Mouse (Mus musculus) embryonic fibroblast, embryonic 13.5 days (primary cell): Measurements from ENCODE around the gene Atp6v1g2.

Experiments
- CTCF ChIP-seq: IDR thresholded peaks from 2 replicates; pipeline ENCODE4 v1.5.1; 2011; ENCODE audit warnings: mild to moderate bottlenecking, control low read depth, low read length, moderate library complexity, borderline replicate concordance; ENCODE audit not compliant: insufficient read depth
- POLR2A ChIP-seq: IDR thresholded peaks from 2 replicates; pipeline ENCODE4 v1.6.1; 2011; ENCODE audit warnings: low read depth, mild to moderate bottlenecking, control low read depth, low read length, moderate library complexity

DNA sequence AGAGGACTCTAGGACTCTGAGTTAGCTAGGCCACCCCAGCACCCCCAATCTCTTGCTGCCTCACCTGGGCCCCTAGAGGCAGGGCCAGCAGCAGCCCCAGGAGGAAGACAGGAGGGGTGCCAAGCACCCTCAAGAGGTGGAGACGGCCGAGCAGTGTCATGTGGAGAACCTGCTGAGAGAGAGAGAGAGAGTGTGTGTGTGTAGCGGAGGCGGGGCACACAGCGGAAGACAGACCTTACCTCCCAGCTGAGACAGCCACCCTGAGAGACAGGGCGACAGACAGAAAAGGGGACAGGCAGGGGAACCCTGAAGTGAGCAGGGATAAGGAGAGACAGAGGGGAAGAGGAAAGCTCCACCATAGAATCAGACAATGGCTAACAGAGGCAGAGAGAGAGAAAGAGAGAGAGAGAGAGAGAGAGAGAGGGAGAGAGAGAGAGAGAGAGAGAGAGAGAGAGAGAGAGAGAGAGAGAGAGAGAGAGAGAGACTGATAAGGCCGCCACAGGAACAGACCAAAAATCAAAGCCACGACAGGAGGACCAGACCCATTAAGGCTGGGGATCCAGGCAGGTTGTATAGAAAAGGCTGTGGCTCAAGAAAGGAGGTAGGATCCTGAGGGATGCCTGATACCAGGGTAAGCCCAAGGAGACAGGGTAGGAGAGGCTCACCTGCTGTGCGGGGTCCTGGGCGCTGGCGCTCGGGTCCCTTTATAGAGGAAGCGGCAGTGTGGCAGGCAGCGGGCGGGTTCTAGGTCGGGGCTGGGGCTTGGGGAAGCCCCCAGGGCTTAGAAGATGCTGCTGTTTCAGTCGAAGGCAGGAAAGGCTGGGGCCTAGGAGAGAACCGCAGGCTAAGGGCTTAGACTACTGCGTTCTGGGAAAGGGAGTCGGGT, 28.7 kb upstream of the Atp6v1g2 start, which contains the start of gene Lta:
- TF ChIP-seq POLR2A (no peak), CTCF (no peak)
